Mouse (Mus musculus) left cerebral cortex, adult 11 months (tissue): ENCODE measurements at regions not wholly inside any gene's neighbourhood (a gene's known extent, or its start where the extent isn't known, plus 50 kb on each side); places are given as distances from the start of the nearest gene placed in this dataset.
"Not testable (repeated sequence)": the region's sequence is repeated elsewhere in the genome, so short reads cannot be mapped to it uniquely, and the experiment has no call there.

ENCODE experiments used
- DNase-seq: peaks from one replicate; pipeline ENCODE4 v3.0.0; 2022; ENCODE audit warnings: low spot score

- no peak for DNase-seq
Measured at GRCm38 (mm10) chr17:43139916-43140315, 123.6 kb downstream of the Tnfrsf21 start.

- DNase-seq = no peak
Measured at GRCm38 (mm10) chr17:43141740-43142139, 125.4 kb downstream of the Tnfrsf21 start.

- no peak for DNase-seq
Measured at GRCm38 (mm10) chr17:43145749-43146148, 124.4 kb upstream of the Adgrf1 start.

GRCm38 (mm10) chr17:43147935-43148334 lies 122.2 kb upstream of the Adgrf1 start:
- DNase-seq = no peak

- DNase-seq = no peak
Measured at GRCm38 (mm10) chr17:43152620-43153019, 117.5 kb upstream of the Adgrf1 start.

GRCm38 (mm10) chr17:43155271-43155670 lies 114.9 kb upstream of the Adgrf1 start:
- not testable (repeated sequence) for DNase-seq

GRCm38 (mm10) chr17:43156116-43156515 lies 114.0 kb upstream of the Adgrf1 start:
- DNase-seq = no peak

- peak; percentile 19 for DNase-seq
Measured at GRCm38 (mm10) chr17:43157781-43158501, 112.2 kb upstream of the Adgrf1 start.

GRCm38 (mm10) chr17:43158741-43159140 lies 111.4 kb upstream of the Adgrf1 start:
- no peak for DNase-seq

- not testable (repeated sequence) for DNase-seq
Measured at GRCm38 (mm10) chr17:43161306-43161705, 108.8 kb upstream of the Adgrf1 start.

GRCm38 (mm10) chr17:43163126-43163525 lies 107.0 kb upstream of the Adgrf1 start:
- DNase-seq = no peak

GRCm38 (mm10) chr17:43166091-43166490 lies 104.0 kb upstream of the Adgrf1 start:
- no peak for DNase-seq

GRCm38 (mm10) chr17:43169435-43169834 lies 100.7 kb upstream of the Adgrf1 start:
- DNase-seq = no peak

- no peak for DNase-seq
Measured at GRCm38 (mm10) chr17:43172657-43173165, 97.4 kb upstream of the Adgrf1 start.

- DNase-seq = no peak
Measured at GRCm38 (mm10) chr17:43174860-43175259, 95.3 kb upstream of the Adgrf1 start.

- no peak for DNase-seq
Measured at GRCm38 (mm10) chr17:43177244-43177643, 92.9 kb upstream of the Adgrf1 start.

GRCm38 (mm10) chr17:43190016-43190415 lies 80.1 kb upstream of the Adgrf1 start:
- DNase-seq = no peak

GRCm38 (mm10) chr17:43190853-43191485 lies 79.2 kb upstream of the Adgrf1 start:
- no peak for DNase-seq

GRCm38 (mm10) chr17:43197232-43197631 lies 72.9 kb upstream of the Adgrf1 start:
- no peak for DNase-seq

GRCm38 (mm10) chr17:43200832-43201231 lies 69.3 kb upstream of the Adgrf1 start:
- no peak for DNase-seq

GRCm38 (mm10) chr17:43206701-43207470 lies 63.2 kb upstream of the Adgrf1 start:
- DNase-seq = no peak

- DNase-seq = no peak
Measured at GRCm38 (mm10) chr17:43209727-43210126, 60.4 kb upstream of the Adgrf1 start.

- DNase-seq = no peak
Measured at GRCm38 (mm10) chr17:43214038-43214437, 56.1 kb upstream of the Adgrf1 start.
